Mouse (Mus musculus): Measurements from ENCODE around the gene Gm4847. TPM values are rescaled to one million over a fixed set of nuclear protein-coding genes. Genes with fewer than 3 reads are reported as not detected.

Gm4847 gene
- polyA plus RNA-seq (2012): not detected in 2 replicates

DNA sequence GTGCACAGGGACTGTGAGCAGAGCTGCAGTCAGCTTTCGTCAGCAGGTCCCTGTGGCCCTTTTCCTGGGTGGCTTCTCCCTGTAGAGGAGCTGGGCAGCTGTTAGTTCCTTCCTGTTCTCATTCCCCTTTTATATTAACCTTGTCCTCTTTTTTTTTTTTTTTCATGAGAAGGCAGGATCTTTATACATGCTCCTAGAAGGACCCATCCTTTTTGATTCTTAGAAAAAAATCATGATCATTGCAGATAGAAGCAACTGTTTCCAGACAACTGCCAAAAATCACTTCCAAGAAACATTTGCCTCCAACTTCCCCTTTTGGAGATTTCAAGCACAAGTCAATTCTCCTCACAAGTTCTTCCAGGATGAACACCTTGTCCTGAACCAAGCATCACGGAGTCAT lies at the start of gene Gm4847:
Gm4847 (minus strand) TSS at position 101 of the 400 bp plus-strand sequence.
- TF ChIP-seq GATA1 (IDR thresholded peaks at IDR 0.05; ENCODE audit: low read length): no peak

DNA sequence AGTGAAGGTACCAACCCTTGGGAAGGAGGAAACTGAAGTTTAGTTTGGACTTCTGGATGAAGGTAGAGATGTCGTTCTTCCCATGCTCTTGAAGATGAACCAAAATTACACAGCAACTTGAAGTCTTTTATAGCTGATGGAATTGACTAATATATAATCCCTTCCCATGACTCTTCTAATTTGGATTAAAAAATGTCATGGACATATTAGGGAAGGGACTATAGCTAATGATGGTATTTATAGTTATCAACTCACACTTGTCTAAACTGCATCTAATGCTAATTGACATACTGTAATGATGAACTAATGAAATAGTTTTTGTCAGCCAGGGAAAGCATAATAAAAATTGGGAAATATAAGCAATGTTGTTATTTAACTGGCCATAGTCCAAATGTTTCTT lies 34.3 kb upstream of the Gm4847 start, which contains the start of gene Fmo9:
Fmo9 (minus strand) TSS at position 101 of the 400 bp plus-strand sequence.
- TF ChIP-seq GATA1 (IDR thresholded peaks at IDR 0.05; ENCODE audit: low read length): no peak

GRCm38 (mm10) chr1:166669264-166669663 lies 21.8 kb upstream of the Gm4847 start:
- TF ChIP-seq GATA1 (IDR thresholded peaks at IDR 0.05; ENCODE audit: low read length): no peak

DNA sequence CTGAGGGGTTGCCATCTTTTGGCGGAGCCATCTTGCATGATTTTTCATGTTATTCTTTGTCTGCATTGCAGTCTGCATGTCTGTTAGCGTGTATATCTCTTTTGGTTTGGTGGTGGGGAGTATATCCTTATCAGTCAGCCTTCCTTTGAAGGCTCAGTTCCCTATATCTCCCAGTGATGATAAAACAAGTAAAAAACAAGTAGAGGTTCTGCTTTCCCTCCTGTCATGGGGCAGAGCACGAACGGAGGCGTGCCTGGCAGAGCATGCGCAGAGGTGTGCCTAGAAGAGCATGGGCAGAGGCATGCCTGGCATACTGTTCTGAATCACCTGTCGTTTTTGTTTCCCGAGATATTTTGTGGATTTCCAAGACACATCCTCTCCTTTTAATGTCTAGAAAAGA lies 13.3 kb upstream of the Gm4847 start:
- TF ChIP-seq GATA1 (IDR thresholded peaks at IDR 0.05; ENCODE audit: low read length): no peak

Other genes starting within 250 kb of the Gm4847 start
- gene Pogk, start 237.8 kb downstream of the Gm4847 start, polyA plus RNA-seq (2012): not detected in 2 replicates
- not detected in 2 replicates for gene Gm4846, start 150.1 kb downstream of the Gm4847 start, polyA plus RNA-seq (2012)
- gene Fmo9, start 34.2 kb upstream of the Gm4847 start, polyA plus RNA-seq (2012): not detected in 2 replicates

Data from G1E-ER4 (cell line).